Mouse (Mus musculus): ENCODE measurements around the gene Fam19a2.

The Fam19a2 gene

DNA sequence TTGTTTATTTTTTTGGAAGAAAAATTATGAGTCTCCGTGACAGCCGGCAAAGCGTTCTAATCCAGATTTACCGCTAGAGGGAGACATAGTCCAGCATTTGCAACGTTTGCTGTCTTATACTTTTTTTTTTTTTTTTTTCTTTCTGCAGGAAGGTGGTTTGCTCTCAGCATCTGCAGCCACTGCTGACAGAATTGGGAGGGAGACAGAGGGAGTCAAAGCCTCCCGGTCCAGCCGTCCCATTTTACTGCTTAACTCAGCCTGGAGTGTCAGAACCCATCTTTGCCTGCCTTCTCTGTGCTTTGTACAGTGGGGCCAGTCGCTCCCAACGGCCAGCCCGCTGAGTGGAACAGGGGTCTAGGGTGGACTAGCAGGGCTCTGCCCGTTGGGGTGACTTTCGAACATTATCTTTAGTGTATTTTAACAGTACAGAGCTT is at the start of gene Fam19a2:
TSS of gene Fam19a2 (plus strand) at position 121 of the 434 bp plus-strand sequence.
- DNase-seq (ENCODE audit: low read depth): peak; percentile 73

DNA sequence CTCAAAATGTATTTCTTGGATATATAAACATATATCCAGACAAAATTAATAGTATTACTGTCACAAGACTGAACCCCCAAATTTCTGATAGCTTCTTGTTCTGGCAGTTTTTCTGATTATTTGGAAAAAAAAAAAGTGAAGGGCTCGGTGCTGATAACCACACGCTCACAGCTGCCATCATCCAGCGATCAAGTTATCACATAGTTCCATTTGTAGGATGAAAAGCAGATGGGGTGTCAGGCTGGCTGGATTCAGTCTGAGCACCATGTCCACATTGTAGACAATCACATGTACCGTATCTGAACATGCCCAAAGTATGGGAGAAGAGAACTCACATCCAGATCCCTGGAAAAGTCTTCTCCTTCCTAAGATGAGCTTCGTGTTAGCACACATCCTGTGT is 41.0 kb upstream of the Fam19a2 start:
- no peak for DNase-seq (ENCODE audit: low read depth)

GRCm38 (mm10) chr10:123229420-123229819 is 34.4 kb upstream of the Fam19a2 start:
- no peak for DNase-seq (ENCODE audit: low read depth)

GRCm38 (mm10) chr10:123248063-123248462 is 15.7 kb upstream of the Fam19a2 start:
- DNase-seq (ENCODE audit: low read depth): no peak

DNA sequence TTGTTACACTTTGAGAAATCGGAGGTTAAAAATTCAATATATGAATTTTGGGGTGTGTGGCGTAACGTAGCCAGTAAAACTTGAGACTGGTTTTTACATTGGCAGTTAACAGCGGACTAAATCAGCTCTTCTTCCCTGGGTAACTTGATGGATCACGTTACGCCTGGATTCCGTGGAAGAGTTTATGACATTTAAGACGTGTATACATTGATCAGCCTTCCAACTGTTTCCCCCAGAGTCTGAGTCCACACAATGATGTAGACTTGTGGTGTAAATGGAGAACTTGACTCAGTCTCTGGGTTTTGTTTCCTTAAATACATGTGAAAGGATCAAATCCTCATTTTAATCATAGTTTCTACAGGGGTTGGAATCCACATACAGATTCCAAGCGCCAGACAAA is 11.9 kb upstream of the Fam19a2 start:
- no peak for DNase-seq (ENCODE audit: low read depth)

- DNase-seq (ENCODE audit: low read depth): peak; percentile 8
These were observed 9.5 kb upstream of the Fam19a2 start for GRCm38 (mm10) chr10:123254299-123254698.

GRCm38 (mm10) chr10:123255674-123256348 is 8.0 kb upstream of the Fam19a2 start:
- DNase-seq (ENCODE audit: low read depth): no peak

GRCm38 (mm10) chr10:123264461-123265191 is 830 bp downstream of the Fam19a2 start:
- DNase-seq (ENCODE audit: low read depth): peak; percentile 1

DNA sequence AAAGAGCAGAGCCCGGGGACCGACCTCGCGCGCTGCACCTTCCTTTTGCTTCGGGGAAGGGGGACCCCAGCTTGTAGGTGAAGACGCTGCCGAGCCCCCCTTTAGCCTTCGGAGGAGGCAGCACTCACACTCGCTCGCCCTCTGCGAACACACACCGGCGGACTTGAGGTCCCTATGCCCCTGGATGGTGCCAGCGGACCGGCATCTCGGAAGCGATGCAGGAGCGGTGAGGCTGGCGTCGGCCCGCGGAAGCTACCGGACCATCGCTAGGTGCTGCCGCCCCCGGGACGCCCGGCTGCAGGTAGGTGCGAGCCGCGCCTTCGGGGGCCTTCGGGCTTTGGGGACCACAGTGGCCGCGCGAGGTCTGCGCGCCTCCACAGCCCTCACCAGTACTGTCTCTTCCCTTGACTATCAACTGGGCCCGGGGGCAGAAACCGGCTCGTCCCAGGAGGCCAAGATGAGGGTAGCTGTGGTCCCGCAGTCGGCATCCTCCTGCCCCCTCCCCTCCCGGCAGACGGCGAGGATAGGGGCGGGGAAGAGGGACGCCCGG is 1.5 kb downstream of the Fam19a2 start:
- no peak for DNase-seq (ENCODE audit: low read depth)

GRCm38 (mm10) chr10:123268568-123268967 is 4.8 kb downstream of the Fam19a2 start:
- DNase-seq (ENCODE audit: low read depth): no peak

DNA sequence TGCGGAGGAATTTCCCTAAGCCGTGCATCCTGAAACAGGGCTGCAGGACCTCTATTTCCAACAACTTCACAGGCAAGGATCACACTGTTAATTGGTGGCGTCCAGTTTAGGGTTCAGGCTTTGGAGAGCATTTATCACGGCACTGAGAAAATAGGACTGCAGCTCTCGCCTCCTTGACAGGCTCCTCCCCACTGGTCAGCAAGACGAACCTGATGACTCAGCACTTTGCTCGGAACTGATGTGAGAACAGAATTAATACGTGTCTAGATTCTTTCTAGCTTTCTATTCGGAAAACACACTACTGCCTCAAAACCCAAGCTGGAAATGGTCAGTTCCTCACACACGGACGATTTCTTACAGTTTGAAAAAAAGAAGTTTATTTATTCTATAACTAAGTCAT is 10.8 kb downstream of the Fam19a2 start:
- no peak for DNase-seq (ENCODE audit: low read depth)

- no peak for DNase-seq (ENCODE audit: low read depth)
These were observed 43.5 kb downstream of the Fam19a2 start for GRCm38 (mm10) chr10:123307300-123307699.

GRCm38 (mm10) chr10:123326271-123326670 is 62.5 kb downstream of the Fam19a2 start:
- no peak for DNase-seq (ENCODE audit: low read depth)

GRCm38 (mm10) chr10:123341280-123341679 is 77.5 kb downstream of the Fam19a2 start:
- DNase-seq (ENCODE audit: low read depth): no peak

DNA sequence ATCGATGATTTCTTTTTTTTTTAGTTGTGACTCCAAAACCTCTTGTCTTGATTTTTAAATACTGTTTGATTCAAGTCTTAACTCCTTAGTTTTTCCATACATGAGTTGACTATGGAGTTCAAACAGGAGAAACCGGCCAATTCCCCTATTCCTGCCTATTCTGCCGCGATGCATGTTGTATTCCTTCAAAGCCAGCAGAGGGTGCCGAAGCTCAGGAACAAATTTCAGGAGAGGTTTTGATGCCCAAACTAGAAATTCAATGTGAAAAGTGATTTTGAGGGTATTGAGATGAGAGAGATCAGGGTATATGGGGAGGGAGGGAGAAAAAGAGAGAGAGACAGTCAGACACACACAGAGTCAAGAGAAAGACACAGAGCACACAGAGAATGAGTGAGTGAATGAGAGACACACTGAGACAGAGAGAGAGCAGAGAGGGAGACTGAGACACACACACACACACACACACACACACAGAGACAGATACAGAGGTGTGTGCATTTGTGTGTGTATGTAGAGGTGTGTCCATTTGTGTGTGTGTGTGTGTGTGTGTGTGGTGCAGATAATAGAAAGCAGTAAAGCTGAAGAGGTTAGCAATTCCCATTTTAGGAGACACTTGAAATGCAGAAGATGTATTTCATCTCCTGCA is 78.9 kb downstream of the Fam19a2 start:
- no peak for DNase-seq (ENCODE audit: low read depth)

- no peak for DNase-seq (ENCODE audit: low read depth)
These were observed 82.5 kb downstream of the Fam19a2 start for GRCm38 (mm10) chr10:123346301-123346700.

- DNase-seq (ENCODE audit: low read depth): no peak
These were observed 89.9 kb downstream of the Fam19a2 start for GRCm38 (mm10) chr10:123353667-123354066.

GRCm38 (mm10) chr10:123357010-123357409 is 93.2 kb downstream of the Fam19a2 start:
- DNase-seq (ENCODE audit: low read depth): no peak

GRCm38 (mm10) chr10:123360492-123360891 is 96.7 kb downstream of the Fam19a2 start:
- no peak for DNase-seq (ENCODE audit: low read depth)

DNA sequence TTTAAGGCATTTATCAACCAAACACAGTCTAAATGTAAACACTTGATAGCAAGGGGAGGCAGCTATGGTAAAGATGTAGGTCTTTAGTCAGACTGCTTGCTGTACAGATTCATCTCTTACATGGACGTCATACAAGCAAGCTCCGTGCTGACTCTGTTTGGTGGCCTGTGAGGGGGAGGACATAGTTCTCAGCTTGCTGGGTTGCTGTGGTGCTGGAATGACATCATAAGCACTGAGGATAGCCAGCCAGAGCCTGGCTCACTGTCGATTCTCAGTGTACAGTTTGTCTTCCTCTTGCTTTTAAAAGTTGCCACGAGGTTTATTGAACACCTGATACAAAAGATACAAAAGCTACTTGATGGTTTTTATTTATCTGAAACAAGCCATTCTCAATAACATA is 100.8 kb downstream of the Fam19a2 start:
- DNase-seq (ENCODE audit: low read depth): no peak

DNA sequence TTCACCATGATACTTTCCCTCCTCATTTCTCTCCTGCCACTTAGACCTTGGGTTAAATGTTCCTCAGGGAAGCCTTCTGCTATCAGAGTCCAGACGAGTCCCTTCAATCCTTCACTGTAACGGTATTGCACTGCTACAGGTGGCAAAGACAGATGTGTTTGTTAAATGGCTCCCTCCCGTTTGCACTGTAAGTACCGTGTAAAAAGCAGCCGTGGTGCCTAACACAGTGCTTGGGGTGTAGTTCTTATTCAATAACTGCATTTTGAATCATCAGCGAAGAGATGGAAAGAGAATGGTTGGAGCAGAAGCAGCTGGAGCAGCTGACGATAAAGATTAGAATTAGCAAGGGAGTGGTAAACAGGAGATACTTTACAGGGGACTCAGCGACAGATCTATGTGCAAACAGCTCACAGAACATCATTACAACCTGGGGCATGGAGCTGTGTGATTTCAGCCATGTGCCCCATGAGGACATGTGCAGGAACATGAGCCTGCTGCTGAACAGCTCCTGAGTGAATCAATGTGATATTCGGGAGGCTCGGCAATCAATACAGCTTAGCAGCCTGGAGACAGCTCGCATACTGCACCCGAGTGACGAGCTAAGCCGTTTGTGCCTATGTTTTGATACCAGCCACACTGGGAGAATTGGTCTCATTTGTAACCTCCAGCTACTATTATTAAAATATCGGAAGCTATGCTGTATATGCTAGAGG is 103.5 kb downstream of the Fam19a2 start:
- DNase-seq (ENCODE audit: low read depth): no peak

- DNase-seq (ENCODE audit: low read depth): no peak
These were observed 119.5 kb downstream of the Fam19a2 start for GRCm38 (mm10) chr10:123383277-123383676.

Data from naive thymus-derived CD4-positive, alpha-beta T cell, adult 2 months (primary cell).